Mouse (Mus musculus): ENCODE results near the gene Sox6.
"Not testable (repeated sequence)": the region's sequence is repeated elsewhere in the genome, so short reads cannot be mapped to it uniquely, and the experiment has no call there.

Gene Sox6

DNA sequence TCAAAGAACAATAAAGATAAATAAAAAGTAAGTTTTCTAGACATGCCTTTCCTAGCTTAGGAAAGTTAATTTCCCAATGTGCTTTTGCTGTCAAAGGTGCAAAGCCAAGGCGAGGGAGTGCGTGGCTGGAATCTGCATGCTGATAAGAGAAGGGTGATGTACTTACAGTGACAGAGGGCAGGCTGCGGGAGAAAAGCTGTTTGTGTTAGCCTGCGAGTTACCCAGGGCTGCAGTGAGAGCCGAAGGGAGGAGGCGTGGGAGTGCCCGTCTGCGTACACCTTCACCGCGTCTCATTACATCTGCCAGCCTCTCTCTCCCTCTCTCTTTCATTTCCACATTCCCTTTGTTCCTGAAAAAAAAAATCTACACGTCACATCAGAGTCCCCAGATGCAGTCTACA, at the start of gene Sox6:
Gene Sox6 (minus strand): TSS at position 286 of the 400 bp plus-strand sequence.
- no peak for DNase-seq (ENCODE audit: low spot score)

- not testable (repeated sequence) for DNase-seq (ENCODE audit: low spot score)
Observed at GRCm38 (mm10) chr7:116084366-116084765, 45.8 kb upstream of the Sox6 start, which contains the start of gene Gm4353. Gm4353 (minus strand) TSS chr7:116084635.

DNA sequence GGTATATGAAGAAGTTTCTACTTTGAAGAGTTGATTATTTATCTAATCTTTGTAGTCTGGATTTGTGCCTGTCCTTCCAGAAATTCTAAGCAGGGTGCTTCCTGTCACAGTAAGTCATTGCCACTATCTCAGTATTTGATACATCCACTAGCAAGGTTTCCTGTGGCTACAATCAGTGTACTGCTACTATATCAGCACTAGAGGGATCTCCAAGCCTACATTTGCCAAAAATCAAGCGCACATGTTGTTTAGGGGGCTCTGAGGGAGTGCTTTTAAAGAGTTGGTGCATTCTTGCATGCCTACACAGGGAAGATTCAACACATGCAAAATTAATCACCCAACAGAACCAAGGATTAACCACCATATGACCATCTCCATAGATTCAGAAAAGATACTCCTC, 22.1 kb upstream of the Sox6 start:
- DNase-seq (ENCODE audit: low spot score) = no peak

GRCm38 (mm10) chr7:116040470-116041019, 1.9 kb upstream of the Sox6 start:
- no peak for DNase-seq (ENCODE audit: low spot score)

DNA sequence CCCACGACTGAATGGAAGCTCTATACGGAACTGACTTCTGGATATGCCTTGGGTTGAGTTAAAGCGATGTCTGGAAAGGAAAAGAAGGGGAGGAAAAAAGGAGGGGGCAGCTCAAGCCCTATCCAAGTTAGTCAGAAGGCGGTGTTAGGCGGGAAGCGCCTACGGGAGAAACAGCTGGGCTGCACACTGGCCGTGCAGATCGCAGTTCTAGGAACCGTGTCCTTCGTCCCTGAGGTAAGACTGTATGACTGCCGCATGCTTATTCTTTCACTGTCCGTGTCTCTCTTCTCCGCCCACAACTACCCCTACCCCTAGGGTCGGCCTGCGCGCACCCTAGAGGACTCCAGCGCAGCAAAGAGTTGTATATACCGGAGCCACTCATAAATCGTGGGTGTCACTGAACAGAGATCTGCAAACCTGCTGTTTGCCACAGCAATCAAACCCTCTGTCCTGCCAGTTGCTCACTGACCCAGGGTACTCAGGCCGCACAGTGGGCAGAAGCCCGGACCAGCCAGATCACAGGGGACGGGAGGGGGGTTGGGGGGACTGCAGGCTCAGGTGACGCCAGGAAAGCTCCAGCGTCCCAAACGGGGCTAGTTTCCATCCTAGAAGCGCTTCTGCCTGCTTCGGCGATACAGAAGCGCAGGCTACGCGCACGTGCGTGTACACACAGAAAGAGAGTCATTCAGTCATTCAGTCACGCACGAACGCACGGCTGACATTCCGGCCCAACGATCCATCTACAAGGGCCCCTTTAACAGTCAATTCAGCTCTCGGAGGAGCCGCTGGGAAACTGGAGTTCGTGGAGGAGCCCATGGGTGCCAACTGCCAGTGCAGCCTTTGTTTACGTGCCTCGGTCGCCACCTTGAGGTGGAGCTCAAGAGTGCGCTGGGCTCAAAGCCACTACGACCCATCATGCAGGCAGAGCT, 1.2 kb upstream of the Sox6 start:
- no peak for DNase-seq (ENCODE audit: low spot score)

- no peak for DNase-seq (ENCODE audit: low spot score)
Observed at GRCm38 (mm10) chr7:116039196-116039537, 571 bp upstream of the Sox6 start, which contains the start of gene 1110004F10Rik. 1110004F10Rik (plus strand) TSS chr7:116039397.

GRCm38 (mm10) chr7:116038024-116038423, 572 bp downstream of the Sox6 start:
- no peak for DNase-seq (ENCODE audit: low spot score)

GRCm38 (mm10) chr7:116036591-116037555, 1.7 kb downstream of the Sox6 start:
- no peak for DNase-seq (ENCODE audit: low spot score)

GRCm38 (mm10) chr7:116035504-116035903, 3.1 kb downstream of the Sox6 start:
- DNase-seq (ENCODE audit: low spot score) = no peak

DNA sequence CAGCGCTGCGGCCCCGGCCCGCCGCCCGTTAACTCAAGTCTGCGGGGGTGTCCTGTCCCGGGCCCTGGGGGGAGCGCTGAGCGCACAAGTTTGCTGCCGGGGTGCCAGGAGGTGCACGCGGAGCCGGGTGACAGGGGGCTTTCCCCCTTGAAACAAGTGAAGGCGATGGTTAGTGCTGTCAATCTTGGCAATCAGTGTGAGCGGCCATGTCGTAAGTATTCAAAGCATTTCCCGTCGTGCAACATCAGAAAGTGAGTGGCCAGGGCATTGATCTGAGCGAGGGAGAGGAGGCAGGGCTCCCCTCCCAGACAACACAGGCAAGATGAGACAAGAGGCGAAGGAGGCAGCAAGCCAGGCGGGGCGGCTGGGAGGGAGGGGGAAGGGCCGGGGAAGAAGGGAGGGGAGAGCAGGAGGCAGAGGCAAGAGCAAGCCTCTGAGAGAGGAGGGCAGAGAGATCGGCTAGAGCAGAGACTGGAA, 4.3 kb downstream of the Sox6 start:
- no peak for DNase-seq (ENCODE audit: low spot score)

GRCm38 (mm10) chr7:116033371-116034241, 5.0 kb downstream of the Sox6 start:
- DNase-seq (ENCODE audit: low spot score) = no peak

DNA sequence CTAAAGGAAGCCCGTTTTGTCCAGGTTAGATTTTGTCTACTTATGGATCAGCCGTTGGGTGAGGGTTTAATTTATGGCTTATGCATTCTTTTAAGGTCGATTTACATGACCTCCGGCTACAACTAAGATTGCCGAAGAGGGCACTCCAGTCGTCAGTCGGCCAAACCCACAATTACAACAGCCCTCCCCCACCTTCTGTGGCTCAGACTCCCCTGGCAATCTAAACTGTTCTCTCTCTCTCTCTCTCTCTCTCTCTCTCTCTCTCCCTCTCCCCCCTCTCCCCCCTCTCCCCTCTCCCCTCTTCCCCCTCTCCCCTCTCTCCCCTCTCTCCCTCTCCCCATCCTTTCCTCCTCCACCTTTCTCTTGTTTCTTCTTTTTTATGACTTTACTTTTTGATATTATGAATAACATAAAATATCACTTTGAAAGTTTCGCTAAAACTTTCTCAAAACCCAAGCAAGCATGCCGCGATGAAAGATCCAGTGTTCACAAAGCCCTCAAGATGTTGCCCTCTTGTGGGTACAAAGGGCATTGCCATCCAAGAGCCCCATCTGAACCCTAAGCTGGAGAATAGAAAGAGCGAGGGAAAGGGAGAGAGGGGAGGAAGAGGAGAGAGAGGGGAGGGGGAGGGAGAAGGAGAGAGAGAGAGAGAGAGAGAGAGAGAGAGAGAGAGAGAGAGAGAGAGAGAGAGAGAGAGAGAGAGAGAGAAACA, 5.8 kb downstream of the Sox6 start:
- DNase-seq (ENCODE audit: low spot score) = no peak

DNA sequence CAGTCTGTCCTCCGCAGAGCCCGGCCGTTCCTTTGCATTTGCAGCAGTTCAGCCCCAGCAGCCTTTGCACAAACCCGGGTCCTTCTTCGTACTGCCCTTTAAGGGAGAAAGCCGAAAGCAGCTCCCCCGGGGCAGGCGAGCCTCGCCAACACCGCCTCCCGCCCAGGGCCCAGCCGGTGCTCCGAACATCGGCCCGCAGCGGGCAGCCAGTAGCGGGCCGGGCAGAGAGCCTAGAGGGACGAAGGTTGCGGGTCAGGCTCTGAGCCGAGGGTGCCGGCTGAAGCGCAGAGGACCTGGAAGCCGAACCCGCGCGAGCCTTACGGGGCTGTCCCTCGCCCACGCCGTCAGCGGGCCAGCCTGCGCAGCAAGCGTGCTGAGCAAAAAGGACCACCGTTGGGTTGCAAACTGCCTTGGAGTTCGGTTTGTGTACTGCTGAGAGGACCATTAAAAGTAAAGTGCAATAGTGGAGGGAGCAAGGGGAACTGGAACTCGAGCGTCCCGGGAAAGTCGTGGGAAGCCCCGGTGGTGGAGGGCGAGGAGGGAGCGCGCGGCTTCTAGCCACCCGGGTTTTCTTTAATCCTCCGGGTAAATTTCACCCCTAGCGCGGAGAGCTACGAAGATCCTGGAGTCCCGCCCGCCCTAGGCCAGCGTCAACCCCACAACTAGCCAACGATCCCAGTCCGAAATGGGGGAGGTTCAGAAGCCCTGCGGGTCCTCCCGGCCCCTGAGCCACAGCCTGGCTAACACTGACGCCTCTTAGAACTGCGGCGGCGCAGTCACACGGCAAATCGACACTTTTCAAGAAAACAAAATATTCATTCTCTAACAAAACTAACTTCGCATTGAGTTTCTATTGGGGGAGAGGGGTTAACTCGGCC, 6.6 kb downstream of the Sox6 start:
- no peak for DNase-seq (ENCODE audit: low spot score)

GRCm38 (mm10) chr7:116031388-116031717, 7.2 kb downstream of the Sox6 start:
- DNase-seq (ENCODE audit: low spot score) = no peak

DNA sequence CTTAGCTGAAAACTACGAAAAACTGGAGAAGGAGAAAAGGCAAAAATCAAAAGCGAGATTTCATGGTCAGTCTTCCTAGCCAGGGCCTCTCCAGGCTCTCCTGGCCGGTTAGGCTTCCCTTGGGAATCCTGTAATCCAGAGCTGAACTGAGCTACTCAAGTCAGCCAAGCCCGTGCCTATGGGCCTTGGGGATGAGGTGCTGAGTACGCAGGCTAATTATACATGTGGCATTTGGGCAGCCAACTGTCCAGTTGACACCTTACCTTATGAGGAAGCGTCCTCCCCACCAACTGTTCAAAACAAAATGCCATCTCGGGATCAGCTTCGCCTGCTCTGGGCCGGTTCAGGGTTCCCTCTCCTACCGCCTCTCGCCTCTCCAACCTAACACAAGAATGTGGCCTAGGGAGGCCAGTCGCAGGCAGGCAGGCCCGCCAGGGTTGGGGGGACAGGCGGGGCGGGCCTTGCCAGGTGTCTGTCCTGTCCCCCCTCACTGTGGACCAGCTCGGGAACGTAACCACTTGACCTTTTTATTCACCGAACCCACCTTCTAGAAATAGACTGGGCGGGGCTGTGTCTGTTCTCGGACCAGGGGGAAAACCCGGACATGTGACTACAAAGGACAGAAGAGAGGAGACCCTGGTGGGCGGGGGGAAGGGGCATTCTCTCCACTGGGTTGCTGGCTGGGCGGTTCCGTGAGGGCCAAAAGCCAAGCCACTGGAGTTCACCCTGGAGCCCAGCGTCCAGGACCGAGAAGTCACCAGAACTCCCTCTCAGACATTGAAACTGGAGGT, 7.8 kb downstream of the Sox6 start:
- no peak for DNase-seq (ENCODE audit: low spot score)

DNA sequence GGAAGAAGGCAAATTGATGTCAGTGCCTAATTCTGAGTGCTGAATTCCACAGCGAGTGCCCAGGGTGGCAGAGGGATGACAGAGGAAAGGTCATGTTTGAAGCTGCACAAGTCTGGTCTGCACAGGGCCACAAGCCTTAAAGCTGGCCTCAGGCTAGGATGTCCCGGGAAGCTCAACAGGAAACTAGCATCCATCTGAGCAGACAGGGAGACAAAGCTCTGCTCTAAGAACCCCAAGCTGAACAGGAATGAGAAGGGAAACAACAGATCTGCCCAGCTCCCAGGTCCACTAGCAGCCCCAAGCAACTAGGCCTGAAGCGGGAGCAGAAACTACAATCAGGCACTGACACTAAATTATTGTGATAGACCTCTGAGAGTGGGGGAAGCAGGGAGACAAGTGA, 8.6 kb downstream of the Sox6 start:
- DNase-seq (ENCODE audit: low spot score) = no peak

DNA sequence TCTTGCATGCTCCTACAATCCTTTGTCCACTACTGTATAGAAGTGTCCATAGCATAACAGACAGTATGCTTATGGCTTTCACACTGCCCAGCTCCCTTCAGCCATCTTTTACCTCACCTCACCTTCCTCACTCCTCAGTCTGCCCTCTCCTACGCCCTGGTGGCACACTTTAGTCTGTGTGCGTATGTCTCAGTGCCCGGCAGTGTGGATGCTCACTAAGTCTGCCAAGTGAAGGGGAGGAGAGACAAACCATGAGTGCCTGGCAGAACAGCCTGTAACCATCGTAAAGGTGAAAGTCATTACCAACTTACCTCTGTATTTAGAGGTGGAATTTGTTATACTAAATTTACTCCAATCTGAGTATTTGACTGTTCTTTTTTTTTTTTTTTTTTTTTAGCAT, 35.9 kb downstream of the Sox6 start:
- DNase-seq (ENCODE audit: low spot score) = no peak

DNA sequence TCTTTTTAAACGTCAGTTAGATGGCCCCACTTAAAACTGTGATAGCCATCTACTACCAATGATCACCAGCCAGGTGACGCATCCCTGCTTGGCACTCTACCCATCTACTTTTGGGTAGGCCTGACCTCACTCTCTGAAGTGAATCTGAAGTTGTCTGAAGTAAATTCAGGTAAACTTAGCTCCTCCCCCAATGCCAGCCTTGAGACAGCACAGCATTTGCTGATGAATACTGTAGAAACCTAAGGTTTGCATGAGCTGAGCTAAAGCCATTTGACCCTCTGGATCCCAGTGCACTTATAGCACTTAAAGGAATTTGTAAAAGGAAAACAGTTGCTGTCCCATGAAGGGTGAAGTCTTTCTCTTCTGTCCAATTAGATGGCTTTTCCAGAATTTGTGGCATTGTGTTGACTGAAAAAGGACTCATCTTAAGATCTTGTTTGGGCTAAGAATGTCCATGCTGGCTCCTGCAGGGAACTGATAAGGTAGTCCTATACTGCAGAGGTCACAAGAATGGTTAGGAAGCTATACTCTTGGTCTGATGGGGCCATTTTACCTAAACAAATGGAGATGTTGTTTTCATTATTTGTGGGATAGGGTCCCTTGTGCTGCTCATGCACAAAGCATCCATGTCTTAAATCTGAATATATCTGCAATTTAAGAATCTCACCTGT, 50.4 kb downstream of the Sox6 start:
- DNase-seq (ENCODE audit: low spot score) = no peak
